ENCODE assay signal across 13 mouse cellular contexts in the genomic region with DNA sequence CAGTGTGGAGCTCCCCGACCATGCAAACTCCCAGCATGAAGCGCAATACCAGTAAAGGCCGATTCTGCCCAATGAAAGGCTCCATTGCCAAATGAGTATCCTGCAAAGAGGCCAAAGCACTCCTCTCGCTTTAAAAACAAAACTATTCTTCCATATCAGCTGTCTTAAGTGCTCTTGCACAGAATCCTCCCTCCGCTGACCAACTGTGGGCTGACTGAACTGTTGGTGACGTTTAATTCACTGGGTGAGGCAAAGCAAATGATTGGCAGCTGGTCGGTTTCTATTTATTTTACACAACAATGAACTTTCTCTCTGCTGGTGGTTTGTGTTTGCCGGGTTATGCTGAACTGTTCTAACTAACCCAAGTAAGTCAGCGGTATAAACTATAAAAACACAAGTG. TPM values are rescaled to one million over a fixed set of nuclear protein-coding genes. Genes with fewer than 3 reads are reported as not detected.
DNase-seq lines count a peak whose midpoint lies in the region; ATAC-seq and TF ChIP-seq lines count a peak whose summit lies in the region.
"Had no signal": no experiment of that assay in that cellular context is flagged by ENCODE, and none has a peak within 500 bp of the region (broad histone marks: within the 10 kb centered on the region; RNA-seq: fewer than 3 reads in every experiment).

No protein-coding gene starts in this region.

- H3K27me3 ChIP-seq in forebrain, embryonic 14.5 days (replicated peaks; ENCODE audit: control insufficient read depth, insufficient read depth, low read length) = no peaks in the 10 kb centered on the region
- no peaks in the 10 kb centered on the region for H3K27me3 ChIP-seq in forebrain, postnatal 0 days (ENCODE audit: insufficient read depth, low read length)
- no peaks in the 10 kb centered on the region for H3K27me3 ChIP-seq in lung, embryonic 14.5 days (ENCODE audit: insufficient read depth, low read length)
- H3K27me3 ChIP-seq: limb, embryonic 12.5 days; stomach, embryonic 15.5 days had no signal

- H3K4me3 ChIP-seq in forebrain, embryonic 14.5 days (ENCODE audit: low read depth, low read length) = no peak overlapping the region
- H3K4me3 ChIP-seq in forebrain, postnatal 0 days (ENCODE audit: low read depth, low read length) = no peak overlapping the region
- no peak overlapping the region for H3K4me3 ChIP-seq in lung, embryonic 14.5 days (ENCODE audit: low read depth, low read length)
- H3K4me3 ChIP-seq: layer of hippocampus, adult 2 months; limb, embryonic 12.5 days; stomach, embryonic 15.5 days had no signal

- WGBS in forebrain, embryonic 14.5 days = 31% methylated on average over 9 of the region's 9 CpGs
- WGBS in forebrain, postnatal 0 days = 36% methylated on average over 9 of the region's 9 CpGs
- 44% methylated on average over 9 of the region's 9 CpGs for WGBS in lung, embryonic 14.5 days

- H3K36me3 ChIP-seq in forebrain, embryonic 14.5 days (ENCODE audit: control insufficient read depth, insufficient read depth, low read length) = no peaks in the 10 kb centered on the region
- no peaks in the 10 kb centered on the region for H3K36me3 ChIP-seq in forebrain, postnatal 0 days (ENCODE audit: insufficient read depth)
- H3K36me3 ChIP-seq in lung, embryonic 14.5 days (ENCODE audit: insufficient read depth) = no peaks in the 10 kb centered on the region
- H3K36me3 ChIP-seq: limb, embryonic 12.5 days; stomach, embryonic 15.5 days had no signal

- no peak overlapping the region for H3K27ac ChIP-seq in forebrain, embryonic 14.5 days (ENCODE audit: low read depth, low read length)
- H3K27ac ChIP-seq in forebrain, postnatal 0 days (ENCODE audit: low read depth, low read length) = no peak overlapping the region
- no peak overlapping the region for H3K27ac ChIP-seq in lung, embryonic 14.5 days (ENCODE audit: low read depth)
- H3K27ac ChIP-seq: layer of hippocampus, adult 2 months; limb, embryonic 12.5 days; stomach, embryonic 15.5 days had no signal

- TF ChIP-seq CTCF in forebrain, postnatal 0 days (IDR thresholded peaks at IDR 0.05; ENCODE audit: low read depth) = no peak
- no peak for TF ChIP-seq CTCF in lung, embryonic 14.5 days (IDR thresholded peaks at IDR 0.05; ENCODE audit: low read depth)

- peak; percentile 11 for DNase-seq in forebrain, embryonic 14.5 days (ENCODE audit: low spot score)
- no peak for DNase-seq in forebrain, postnatal 0 days
- DNase-seq in lung, embryonic 14.5 days = peak; percentile 32
- DNase-seq in lung, postnatal 4 days = no peak
- peak; percentile 32 for DNase-seq in heart, postnatal 4 days
- peak; percentile 27 for DNase-seq in retina, embryonic 14.5 days (ENCODE audit: low spot score)
- no peak for DNase-seq in gastrocnemius, postnatal 25 days
- DNase-seq in neural tube, embryonic 10.5 days (ENCODE audit: extremely low spot score, low spot score) = no peak
- DNase-seq: cerebellum, postnatal 25 days; gastrocnemius, postnatal 14 days had no signal

- no peaks in the 10 kb centered on the region for H3K9me3 ChIP-seq in forebrain, embryonic 14.5 days (replicated peaks; ENCODE audit: control insufficient read depth, low read length)
- no peaks in the 10 kb centered on the region for H3K9me3 ChIP-seq in forebrain, postnatal 0 days (ENCODE audit: low read length)
- H3K9me3 ChIP-seq in lung, embryonic 14.5 days (ENCODE audit: low read depth, low read length) = no peaks in the 10 kb centered on the region
- H3K9me3 ChIP-seq: limb, embryonic 12.5 days; stomach, embryonic 15.5 days had no signal

- no peak overlapping the region for H3K4me2 ChIP-seq in forebrain, embryonic 14.5 days (ENCODE audit: low read length)
- no peak overlapping the region for H3K4me2 ChIP-seq in forebrain, postnatal 0 days (ENCODE audit: low read depth)
- no peak overlapping the region; the same call in 1 of the 2 replicates for H3K4me2 ChIP-seq in lung, embryonic 14.5 days
- H3K4me2 ChIP-seq: limb, embryonic 12.5 days; stomach, embryonic 15.5 days had no signal

- no peak overlapping the region for H3K9ac ChIP-seq in forebrain, embryonic 14.5 days (ENCODE audit: low read length)
- no peak overlapping the region for H3K9ac ChIP-seq in forebrain, postnatal 0 days
- no peak overlapping the region for H3K9ac ChIP-seq in lung, embryonic 14.5 days
- H3K9ac ChIP-seq: limb, embryonic 12.5 days; stomach, embryonic 15.5 days had no signal

- no peak for ATAC-seq in forebrain, embryonic 14.5 days
- no peak for ATAC-seq in forebrain, postnatal 0 days
- ATAC-seq in lung, embryonic 14.5 days (ENCODE audit: insufficient read depth) = no peak

- peaks cover 11% of the 10 kb centered on the region for H3K4me1 ChIP-seq in forebrain, embryonic 14.5 days (ENCODE audit: control insufficient read depth, insufficient read depth, low read length)
- peaks cover 9% of the 10 kb centered on the region; the same call in 1 of the 2 replicates for H3K4me1 ChIP-seq in forebrain, postnatal 0 days (ENCODE audit: insufficient read depth)
- H3K4me1 ChIP-seq in lung, embryonic 14.5 days (ENCODE audit: insufficient read depth) = peaks cover 17% of the 10 kb centered on the region; the same call in 1 of the 2 replicates

RNA-seq across cellular contexts. Expression of a gene that starts 15.2 kb away (rescaled TPM):
- 20.4 and 26.5 TPM in 2 replicates for polyA plus RNA-seq in forebrain, embryonic 14.5 days (2014; fragmentation: Nextera tagmentation; extraction: Ambion mirVana)
- 34.2 and 36.5 TPM in 2 replicates for total RNA-seq in forebrain, postnatal 0 days (2014; rRNA removed)
- 22.1 and 25.2 TPM in 2 replicates for polyA plus RNA-seq in forebrain, postnatal 0 days (2015; fragmentation: Nextera tagmentation; extraction: Ambion mirVana)
- polyA plus RNA-seq in lung, embryonic 14.5 days (2014; fragmentation: Nextera tagmentation; extraction: Ambion mirVana) = 37.3 and 38.5 TPM in 2 replicates
- total RNA-seq in heart, postnatal 4 days (2021) = 10 to 100 TPM; 46.6 to 49.7 TPM
- 10 to 100 TPM in 1 of 2 experiments, 1 to 10 TPM in 1; 8.9 to 15.0 TPM for total RNA-seq in gastrocnemius, postnatal 25 days (2021)

Comparison
In these comparisons a context has a peak if more than half of its experiments do, and no peak if none do; other contexts are left out.
1. DNase-seq: peak in forebrain, embryonic 14.5 days (single experiment), lung, embryonic 14.5 days (single experiment), heart, postnatal 4 days (single experiment) and retina, embryonic 14.5 days (single experiment); none in forebrain, postnatal 0 days (single experiment), lung, postnatal 4 days (0 of 2), gastrocnemius, postnatal 25 days (single experiment) and neural tube, embryonic 10.5 days (single experiment).